Mouse (Mus musculus) forebrain, embryonic 11.5 days (tissue): ENCODE results near the gene Chrne. TPM values are rescaled to one million over a fixed set of nuclear protein-coding genes. Genes with fewer than 3 reads are reported as not detected.

Experiments
- ATAC-seq: fragments of 200-750 bp; cut with Nextera tagmentation; replicated peaks from 2 replicates; pipeline ENCODE4 v1.8.0; 2017; ENCODE audit warnings: moderate TSS enrichment; ENCODE audit not compliant: low FRiP score
- DNase-seq: peaks from one replicate; pipeline ENCODE4 v3.0.0-alpha.2; 2017; ENCODE audit warnings: low spot score
- H3K27ac ChIP-seq: fragments of 300-500 bp; sonication (generic); 2 replicates; pipeline ENCODE4 v1.5.1; 2014; ENCODE audit warnings: low read depth, low read length
- H3K27me3 ChIP-seq: fragments of 300-500 bp; sonication (generic); 2 replicates; pipeline ENCODE4 v1.6.1; 2014; ENCODE audit warnings: mild to moderate bottlenecking, low read length, mixed read lengths; ENCODE audit not compliant: control insufficient read depth, insufficient read depth
- H3K36me3 ChIP-seq: fragments of 300-500 bp; sonication (generic); 2 replicates; pipeline ENCODE4 v1.6.1; 2014; ENCODE audit warnings: mild to moderate bottlenecking, low read length, moderate library complexity, mixed read lengths; ENCODE audit not compliant: control insufficient read depth, insufficient read depth
- H3K4me1 ChIP-seq: fragments of 300-500 bp; sonication (generic); replicated peaks from 2 replicates; pipeline ENCODE4 v1.6.1; 2014; ENCODE audit warnings: low read length, mixed read lengths; ENCODE audit not compliant: control insufficient read depth, insufficient read depth
- H3K4me2 ChIP-seq: fragments of 300-500 bp; sonication (generic); 2 replicates; pipeline ENCODE4 v1.6.1; 2014; ENCODE audit warnings: low read depth, mild to moderate bottlenecking, low read length, moderate library complexity, mixed read lengths; ENCODE audit not compliant: severe bottlenecking
- H3K4me3 ChIP-seq: fragments of 300-500 bp; sonication (generic); 2 replicates; pipeline ENCODE4 v1.5.1; 2014; ENCODE audit warnings: low read depth, low read length
- H3K9ac ChIP-seq: fragments of 300-500 bp; sonication (generic); 2 replicates; pipeline ENCODE4 v1.6.1; 2014; ENCODE audit warnings: low read length
- H3K9me3 ChIP-seq: fragments of 300-500 bp; sonication (generic); 2 replicates; pipeline ENCODE4 v1.6.1; 2016; ENCODE audit warnings: low read length, mixed read lengths; ENCODE audit not compliant: control insufficient read depth
- WGBS: fragments of 180-500 bp; shearing (Covaris S2); extraction: QIAGEN DNeasy Blood & Tissue Kit; methylation state at CpG from one replicate; pipeline ENCODE4 v1.1.7; 2014; 5-methylcytosine and 5-hydroxymethylcytosine counted together
- polyA plus RNA-seq: library from polyadenylated mRNA; unstranded; fragments of >200 nt; fragmentation: Nextera tagmentation; extraction: Ambion mirVana; gene quantifications from 2 replicates; pipeline ENCODE4 v1.2.1, GENCODE M21; 2014

Gene Chrne
- polyA plus RNA-seq, 1 experiment from 2014 or later = not detected

DNA sequence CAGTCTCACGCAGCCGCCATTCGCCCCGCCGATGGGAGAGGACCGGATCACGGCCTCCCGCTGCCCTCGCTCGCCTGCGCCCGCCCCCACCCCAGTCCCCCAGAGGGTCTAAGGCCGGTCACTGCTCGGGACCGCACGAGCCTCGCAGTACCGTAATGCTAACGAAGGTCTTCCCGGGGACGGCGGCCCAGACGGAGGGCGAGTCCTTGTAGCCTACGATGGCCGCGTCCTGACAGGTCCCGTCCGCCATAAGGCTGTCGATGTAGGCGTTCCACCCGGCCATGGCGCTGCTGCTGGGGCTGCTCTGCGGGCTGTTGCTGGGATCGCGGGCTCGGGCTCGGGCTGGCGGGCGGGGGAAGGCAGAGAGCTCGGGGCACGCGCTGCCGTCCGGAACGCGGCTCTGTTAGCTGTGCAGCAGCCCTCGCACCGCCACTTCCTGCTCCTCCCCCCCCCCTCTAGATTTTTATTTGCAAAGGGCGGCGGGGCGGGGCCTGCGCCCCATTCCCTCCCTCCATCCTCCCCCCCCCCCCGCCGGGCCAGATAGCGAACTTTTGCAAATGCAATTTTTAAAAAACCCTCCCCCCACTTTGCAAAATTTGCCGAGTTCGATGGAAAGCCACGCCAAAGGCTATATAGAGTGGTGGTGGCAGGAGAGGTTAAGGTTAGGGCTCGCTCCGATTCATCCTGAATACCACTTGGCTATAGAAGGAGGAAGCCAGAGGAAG, 35.3 kb upstream of the Chrne start, which contains the start of gene Pfn1:
Pfn1 (minus strand) TSS at position 447 of the 725 bp plus-strand sequence.
- Histone ChIP-seq H3K27ac (peak within 1 kb of the TSS; percentile 94), H3K4me3 (peak within 1 kb of the TSS; percentile 99), H3K4me1 (peaks cover 29% of the 10 kb centered on the region), H3K4me2 (peak within 1 kb of the TSS; percentile 97), H3K9ac (peak within 1 kb of the TSS; percentile 98), H3K27me3 (no peaks in the 10 kb centered on the region), H3K36me3 (peaks cover 18% of the 10 kb centered on the region), H3K9me3 (no peaks in the 10 kb centered on the region)
- peak; percentile 38 for ATAC-seq
- WGBS = under 1% methylated on average over 57 of the region's 61 CpGs
- peak; percentile 92 for DNase-seq

DNA sequence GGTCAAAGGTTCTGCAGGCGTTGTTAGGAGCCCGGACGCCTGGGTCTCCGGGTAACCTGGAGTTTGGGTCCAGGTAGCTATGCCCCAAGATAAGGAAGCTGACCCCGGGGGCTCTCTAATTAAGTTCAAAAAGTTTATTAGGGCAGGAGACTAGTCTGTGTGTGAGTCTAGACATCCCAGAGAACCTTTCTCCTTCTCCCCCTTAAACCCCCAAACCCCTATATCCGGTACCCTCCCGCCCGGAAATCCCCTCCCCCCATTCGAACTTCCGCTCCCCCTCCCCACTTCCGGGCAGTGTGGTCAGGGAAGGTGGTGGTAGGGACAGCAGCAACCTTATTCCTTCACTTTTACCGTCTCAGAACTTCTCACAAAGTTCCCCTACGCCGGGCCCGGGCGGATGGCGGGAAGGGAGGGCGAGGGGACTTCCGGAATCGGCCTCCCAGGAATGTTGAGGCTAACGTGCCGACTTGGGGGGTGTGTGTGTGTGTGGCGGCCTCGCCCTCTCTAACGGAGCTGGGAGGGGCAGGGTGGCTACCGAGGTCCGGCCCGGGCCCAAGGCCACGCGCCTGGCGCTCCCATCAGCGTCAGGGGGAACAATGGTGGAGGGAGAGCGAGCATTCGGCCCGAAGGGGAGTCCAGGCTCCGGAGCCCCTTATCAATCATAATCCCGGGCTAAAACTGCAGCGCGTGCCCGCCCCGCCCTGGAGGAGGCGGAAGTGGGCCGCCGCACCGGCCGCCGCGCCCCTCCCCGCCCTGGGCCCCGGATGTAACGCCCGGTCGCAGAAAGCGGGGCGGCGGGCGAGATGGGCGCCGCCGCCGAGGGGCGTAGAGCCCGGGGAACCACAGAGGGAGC, 34.6 kb upstream of the Chrne start:
- peak overlapping the region; percentile 94 for H3K27ac ChIP-seq
- peak overlapping the region; percentile 99 for H3K4me3 ChIP-seq
- H3K9ac ChIP-seq = peak overlapping the region; percentile 98
- DNase-seq (peak; percentile 86), ATAC-seq (peak; percentile 58)
- H3K9me3 ChIP-seq = no peaks in the 10 kb centered on the region
- 1% methylated on average over 63 of the region's 63 CpGs for WGBS
- H3K4me2 ChIP-seq = peak overlapping the region; percentile 97
- H3K4me1 ChIP-seq = peaks cover 31% of the 10 kb centered on the region
- peaks cover 21% of the 10 kb centered on the region for H3K36me3 ChIP-seq
- H3K27me3 ChIP-seq = no peaks in the 10 kb centered on the region

DNA sequence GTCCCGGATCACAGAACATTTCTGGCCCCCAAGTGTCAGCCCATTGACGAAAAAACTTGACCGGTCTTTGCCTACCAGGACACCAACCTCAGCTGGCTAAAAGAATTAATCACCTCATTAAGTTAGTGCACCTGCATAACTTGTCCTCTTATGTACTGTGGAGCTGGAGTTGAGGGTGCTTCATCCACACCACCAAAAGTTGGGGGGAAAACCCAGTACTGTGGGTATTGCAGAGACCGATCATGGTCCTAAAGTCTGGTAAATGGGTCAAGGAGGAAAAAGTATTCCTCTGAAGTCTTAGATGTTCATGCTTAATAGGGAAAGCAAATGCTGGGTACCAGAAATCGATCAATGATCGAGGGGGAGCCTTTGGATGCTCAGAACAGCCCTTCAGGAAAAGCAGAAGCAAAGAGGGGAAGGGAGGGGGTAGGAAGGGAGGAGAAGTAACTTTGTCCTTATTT, 33.9 kb upstream of the Chrne start:
- H3K36me3 ChIP-seq = peaks cover 21% of the 10 kb centered on the region
- peak overlapping the region; percentile 99 for H3K4me3 ChIP-seq
- H3K4me1 ChIP-seq = peaks cover 35% of the 10 kb centered on the region
- peak overlapping the region; percentile 98 for H3K9ac ChIP-seq
- peak; percentile 41 for DNase-seq
- no peaks in the 10 kb centered on the region for H3K9me3 ChIP-seq
- no peaks in the 10 kb centered on the region for H3K27me3 ChIP-seq
- 64% methylated on average over 6 of the region's 6 CpGs for WGBS
- ATAC-seq = no peak
- H3K4me2 ChIP-seq = peak overlapping the region; percentile 97
- peak overlapping the region; percentile 94 for H3K27ac ChIP-seq

DNA sequence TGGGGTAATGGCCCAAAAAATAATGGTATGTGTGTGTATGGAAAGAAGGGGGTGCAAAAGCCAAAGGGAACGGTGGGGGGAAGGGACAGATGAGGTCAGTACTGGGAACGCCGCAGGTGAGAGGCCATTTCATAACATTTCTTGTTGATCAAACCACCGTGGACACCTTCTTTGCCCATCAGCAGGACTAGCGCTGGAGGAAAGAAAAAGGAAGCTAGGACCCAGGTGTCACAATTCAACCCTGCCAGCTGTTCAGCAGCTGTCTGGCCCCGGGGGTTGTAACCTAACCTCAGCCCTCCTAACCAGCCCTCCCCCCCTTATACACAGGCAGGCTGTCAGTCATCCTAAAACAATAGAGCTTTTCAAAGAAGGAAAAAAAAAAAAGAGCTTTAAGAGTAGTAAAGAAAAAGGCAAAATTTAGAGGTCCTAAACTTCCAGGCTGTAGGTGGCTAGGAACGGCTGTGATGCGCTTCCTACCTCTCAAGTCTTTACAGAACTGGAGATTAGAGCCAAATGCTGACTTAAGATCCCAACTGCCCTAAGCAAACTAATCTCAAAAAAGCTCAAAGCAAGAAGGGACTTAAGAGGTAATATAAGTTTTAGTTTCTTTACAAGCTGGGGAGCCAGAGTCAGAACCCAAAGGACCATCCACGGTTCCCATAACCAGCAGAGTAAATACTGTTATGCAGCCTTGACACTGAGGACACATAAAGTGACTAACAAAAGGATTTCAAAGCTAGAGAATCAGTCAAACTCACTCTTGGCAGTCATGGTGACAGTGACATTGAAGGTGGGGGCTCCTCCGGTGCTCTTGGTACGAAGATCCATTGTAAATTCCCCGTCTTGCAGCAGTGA, 33.2 kb upstream of the Chrne start:
- 76% methylated on average over 12 of the region's 12 CpGs for WGBS
- H3K27ac ChIP-seq = no peak overlapping the region
- peaks cover 36% of the 10 kb centered on the region for H3K4me1 ChIP-seq
- peaks cover 21% of the 10 kb centered on the region for H3K36me3 ChIP-seq
- H3K9me3 ChIP-seq = no peaks in the 10 kb centered on the region
- H3K4me2 ChIP-seq = peak overlapping the region; percentile 97
- peak; percentile 50 for DNase-seq
- H3K4me3 ChIP-seq = peak overlapping the region; percentile 99
- H3K27me3 ChIP-seq = no peaks in the 10 kb centered on the region
- peak overlapping the region; percentile 98 for H3K9ac ChIP-seq
- ATAC-seq = no peak

DNA sequence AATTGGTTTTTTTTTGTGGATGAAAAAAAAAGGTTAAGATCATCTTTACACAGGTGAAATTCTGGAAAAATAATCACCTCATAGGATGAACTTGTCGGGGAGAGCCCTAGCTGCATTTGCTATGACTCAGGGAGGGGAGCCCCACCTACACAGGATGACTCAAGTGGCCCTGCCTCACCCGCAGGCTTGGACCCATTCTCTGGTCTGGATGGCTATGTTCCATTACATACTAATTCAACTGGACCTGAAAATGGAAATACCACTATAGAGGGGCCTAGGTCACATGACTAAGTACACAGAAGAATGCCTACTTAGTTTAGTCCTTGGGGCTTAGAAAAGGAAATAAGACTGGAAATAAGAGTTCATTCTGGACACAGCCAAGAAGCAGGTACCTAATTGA, 32.4 kb upstream of the Chrne start:
- no peak overlapping the region for H3K4me3 ChIP-seq
- no peak for ATAC-seq
- WGBS = 82% methylated on average over 2 of the region's 2 CpGs
- peaks cover 29% of the 10 kb centered on the region for H3K4me1 ChIP-seq
- no peak overlapping the region for H3K9ac ChIP-seq
- H3K9me3 ChIP-seq = no peaks in the 10 kb centered on the region
- H3K36me3 ChIP-seq = peaks cover 21% of the 10 kb centered on the region
- no peak overlapping the region for H3K4me2 ChIP-seq
- no peak overlapping the region for H3K27ac ChIP-seq
- H3K27me3 ChIP-seq = no peaks in the 10 kb centered on the region
- no peak for DNase-seq

- WGBS = 86% methylated on average over 11 of the region's 12 CpGs
- no peak overlapping the region for H3K27ac ChIP-seq
- H3K4me3 ChIP-seq = no peak overlapping the region
- no peaks in the 10 kb centered on the region for H3K27me3 ChIP-seq
- H3K9me3 ChIP-seq = no peaks in the 10 kb centered on the region
- H3K4me2 ChIP-seq = no peak overlapping the region
- H3K9ac ChIP-seq = no peak overlapping the region
- peaks cover 21% of the 10 kb centered on the region for H3K36me3 ChIP-seq
- no peak for ATAC-seq
- peak; percentile 46 for DNase-seq
- H3K4me1 ChIP-seq = peaks cover 29% of the 10 kb centered on the region
Measured at GRCm38 (mm10) chr11:70650322-70651175, 31.5 kb upstream of the Chrne start.

DNA sequence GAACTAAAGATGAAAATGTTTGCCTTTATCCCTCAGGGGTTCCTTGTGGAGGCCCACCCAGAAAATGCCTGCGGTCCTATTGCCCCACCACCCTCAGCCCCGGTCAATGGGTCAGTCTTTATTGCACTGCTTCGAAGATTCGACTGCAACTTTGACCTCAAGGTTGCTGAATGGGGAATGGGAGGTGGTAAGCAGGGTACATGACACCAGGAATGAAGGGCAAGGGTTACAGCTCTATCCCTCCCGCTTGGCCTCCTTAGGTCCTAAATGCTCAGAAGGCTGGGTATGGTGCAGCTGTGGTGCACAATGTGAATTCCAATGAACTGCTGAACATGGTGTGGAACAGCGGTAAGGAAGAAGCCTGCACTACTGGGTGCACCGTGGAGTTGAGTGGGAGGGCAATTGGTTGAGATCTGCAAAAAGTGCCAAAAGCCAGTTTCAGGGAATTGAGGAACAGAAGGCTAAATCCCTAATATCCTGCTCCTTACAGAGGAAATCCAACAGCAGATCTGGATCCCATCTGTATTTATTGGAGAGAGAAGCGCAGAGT, 30.2 kb upstream of the Chrne start:
- no peak overlapping the region for H3K27ac ChIP-seq
- no peaks in the 10 kb centered on the region for H3K9me3 ChIP-seq
- H3K4me1 ChIP-seq = peaks cover 29% of the 10 kb centered on the region
- no peak for DNase-seq
- H3K4me3 ChIP-seq = no peak overlapping the region
- no peak for ATAC-seq
- peaks cover 24% of the 10 kb centered on the region for H3K36me3 ChIP-seq
- WGBS = 85% methylated on average over 8 of the region's 8 CpGs
- no peaks in the 10 kb centered on the region for H3K27me3 ChIP-seq
- no peak overlapping the region for H3K9ac ChIP-seq
- no peak overlapping the region for H3K4me2 ChIP-seq
